Mouse (Mus musculus): Measurements from ENCODE around the gene Pglyrp1.

- no peak for TF ChIP-seq CTCF (IDR thresholded peaks at IDR 0.05; ENCODE audit: low read depth)
- no peak for TF ChIP-seq EP300 (optimal IDR thresholded peaks at IDR 0.05)
These were observed 49.6 kb upstream of the Pglyrp1 start, which contains the start of gene Psg17 for GRCm38 (mm10) chr7:18821507-18821906.
